Mouse (Mus musculus) cerebellum, adult 2 months (tissue): Measurements from ENCODE around the gene Mrps6. TPM values are rescaled to one million over a fixed set of nuclear protein-coding genes. Genes with fewer than 3 reads are reported as not detected.
A peak's percentile ranks its signal among the peaks of the same experiment; 100 is the strongest.

Experiments used
- DNase-seq, 2 experiments: peaks; one replicate each; pipeline ENCODE4 v3.0.0; 2021
- H3K27ac ChIP-seq: fragments of 200-500 bp; 2 replicates; pipeline ENCODE4 v1.5.1; 2012; ENCODE audit warnings: low read length, control low read depth, inconsistent platforms; ENCODE audit not compliant: insufficient read depth
- H3K27me3 ChIP-seq: fragments of 200-500 bp; 2 replicates; pipeline ENCODE4 v1.6.1; 2012; ENCODE audit warnings: inconsistent platforms, mild to moderate bottlenecking, low read length, moderate library complexity; ENCODE audit not compliant: control insufficient read depth, insufficient read depth
- H3K4me1 ChIP-seq: fragments of 200-500 bp; 2 replicates; pipeline ENCODE4 v1.6.1; 2011; ENCODE audit warnings: low read length; ENCODE audit not compliant: control insufficient read depth, insufficient read depth
- H3K4me3 ChIP-seq: fragments of 200-500 bp; replicated peaks from 2 replicates; pipeline ENCODE3; 2011; ENCODE audit warnings: mild to moderate bottlenecking, low read depth, low read length, control low read depth; ENCODE audit not compliant: insufficient read depth
- CTCF ChIP-seq: fragments of 200-500 bp; IDR thresholded peaks from 2 replicates; pipeline ENCODE4 v1.5.1; 2011; ENCODE audit warnings: low read depth, mild to moderate bottlenecking, control low read depth, low read length, moderate library complexity, borderline replicate concordance; ENCODE audit not compliant: insufficient read depth
- POLR2A ChIP-seq: fragments of 200-500 bp; IDR thresholded peaks from 2 replicates; pipeline ENCODE4 v1.6.1; 2011; ENCODE audit warnings: low read length, control low read depth, borderline replicate concordance; ENCODE audit not compliant: insufficient read depth
- WGBS: fragments of 180-500 bp; shearing (Covaris S2); methylation state at CpG from one replicate; pipeline ENCODE4 v1.1.7; 2018; 5-methylcytosine and 5-hydroxymethylcytosine counted together
- polyA plus RNA-seq: library from polyadenylated mRNA; depleted of rRNA; stranded (reverse); fragments of >200 nt; gene quantifications from 2 replicates; pipeline ENCODE4 v1.2.3, GENCODE M21; 2012

Mrps6 gene
- polyA plus RNA-seq, 1 experiment = 84.1 TPM

GRCm38 (mm10) chr16:92056711-92057110, 1.4 kb upstream of the Mrps6 start:
- peaks cover 6% of the 10 kb centered on the region for H3K4me1 ChIP-seq
- H3K27ac ChIP-seq = no peak overlapping the region
- no peak for DNase-seq
- no peak overlapping the region for H3K4me3 ChIP-seq
- H3K27me3 ChIP-seq = no peaks in the 10 kb centered on the region
- TF ChIP-seq CTCF (no peak), POLR2A (no peak)
- 70% methylated on average over 2 of the region's 2 CpGs for WGBS

DNA sequence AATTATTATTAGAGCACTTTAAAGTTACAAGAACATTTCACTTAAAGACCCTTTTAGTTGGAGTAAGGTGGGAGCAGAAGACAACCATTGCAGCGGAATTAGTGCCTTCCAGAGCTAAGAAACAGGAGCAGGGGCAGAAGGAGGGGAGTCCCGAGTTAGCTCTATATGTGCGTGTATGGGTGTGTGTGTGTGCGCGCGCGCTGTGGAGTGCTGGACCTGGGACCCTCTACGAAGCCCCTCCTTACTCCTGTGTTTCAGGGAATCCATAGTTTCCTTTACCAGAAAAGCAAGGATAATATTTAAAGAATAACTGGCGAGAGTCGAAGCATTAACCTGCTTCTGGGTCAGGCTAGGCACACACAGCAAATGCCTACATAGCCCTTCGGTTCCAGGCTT, 616 bp upstream of the Mrps6 start:
- Histone ChIP-seq H3K27me3 (no peaks in the 10 kb centered on the region), H3K4me3 (peak overlapping the region; percentile 98), H3K27ac (peak overlapping the region; percentile 93), H3K4me1 (peaks cover 6% of the 10 kb centered on the region)
- TF ChIP-seq POLR2A (no peak), CTCF (no peak)
- 6% methylated on average over 11 of the region's 11 CpGs for WGBS
- no peak for DNase-seq

DNA sequence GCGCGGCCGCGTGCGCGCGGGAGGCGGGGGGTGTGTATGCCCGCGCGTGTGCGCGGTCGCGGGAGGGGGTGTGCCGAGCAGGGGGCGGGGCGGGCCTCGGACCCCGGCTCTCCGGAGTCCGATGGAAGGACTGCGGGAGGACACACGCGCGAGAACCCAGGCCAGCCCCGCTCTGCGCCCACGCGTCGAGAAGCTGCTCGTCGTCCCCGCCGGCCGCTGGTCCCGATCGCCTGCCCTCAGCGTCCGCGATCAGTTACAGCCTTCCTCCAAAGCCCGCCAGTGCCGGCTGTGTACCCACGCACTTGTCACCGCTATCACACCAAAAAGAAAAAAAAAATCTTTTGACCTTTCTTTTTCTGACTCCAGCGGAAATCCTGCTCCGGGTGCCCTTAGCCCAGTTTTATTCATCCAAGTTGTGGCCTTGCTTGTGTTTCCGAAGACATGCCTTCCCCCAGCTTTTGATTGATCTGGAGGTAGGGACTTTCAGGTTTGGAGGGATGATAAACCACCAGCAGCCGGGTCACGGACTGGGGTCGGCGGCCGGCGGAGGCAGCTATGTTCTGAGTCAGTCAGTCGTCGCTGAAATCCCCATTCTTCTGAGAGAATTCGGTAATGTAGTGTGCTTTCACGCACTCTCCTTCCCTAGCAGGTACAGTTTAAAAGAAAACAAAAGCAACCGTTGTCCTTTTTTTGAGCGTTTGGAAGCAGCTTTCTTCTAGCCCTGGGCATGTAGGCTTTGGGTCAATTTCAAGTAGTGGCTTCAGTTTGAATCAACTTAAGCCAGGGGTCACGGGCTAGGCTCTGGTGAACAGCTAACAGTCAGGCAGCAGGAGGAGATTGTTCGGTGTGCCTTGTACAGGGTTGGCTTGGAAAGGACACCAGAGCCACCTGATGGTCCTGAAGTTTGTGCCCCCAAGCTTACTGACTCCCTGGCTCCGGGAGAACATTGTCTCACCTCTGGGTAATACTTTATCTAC, 862 bp downstream of the Mrps6 start:
- Histone ChIP-seq H3K4me3 (peak overlapping the region; percentile 98), H3K4me1 (peaks cover 6% of the 10 kb centered on the region), H3K27ac (no peak overlapping the region), H3K27me3 (no peaks in the 10 kb centered on the region)
- no peak for TF ChIP-seq POLR2A
- no peak for TF ChIP-seq CTCF
- no peak for DNase-seq
- WGBS = 5% methylated on average over 57 of the region's 63 CpGs

- H3K27me3 ChIP-seq = no peaks in the 10 kb centered on the region
- peaks cover 6% of the 10 kb centered on the region for H3K4me1 ChIP-seq
- no peak for TF ChIP-seq CTCF
- TF ChIP-seq POLR2A = no peak
- peak overlapping the region; percentile 24 for H3K4me3 ChIP-seq
- H3K27ac ChIP-seq = peak overlapping the region; percentile 17; the same call in 1 of the 2 replicates
- WGBS = 72% methylated on average over 3 of the region's 3 CpGs
- DNase-seq = no peak
These were observed 2.1 kb downstream of the Mrps6 start for GRCm38 (mm10) chr16:92060213-92060612.

- H3K4me1 ChIP-seq = peaks cover 6% of the 10 kb centered on the region
- 82% methylated on average over 7 of the region's 7 CpGs for WGBS
- no peak for TF ChIP-seq POLR2A
- TF ChIP-seq CTCF = no peak
- H3K4me3 ChIP-seq = no peak overlapping the region
- no peaks in the 10 kb centered on the region for H3K27me3 ChIP-seq
- H3K27ac ChIP-seq = no peak overlapping the region
- no peak for DNase-seq
These were observed 3.5 kb downstream of the Mrps6 start for GRCm38 (mm10) chr16:92061586-92061985.

- WGBS = 91% methylated on average over 1 of the region's 1 CpGs
- Histone ChIP-seq H3K27ac (no peak overlapping the region), H3K4me1 (peaks cover 6% of the 10 kb centered on the region), H3K27me3 (no peaks in the 10 kb centered on the region), H3K4me3 (no peak overlapping the region)
- no peak for DNase-seq
- TF ChIP-seq POLR2A = no peak
These were observed 4.8 kb downstream of the Mrps6 start for GRCm38 (mm10) chr16:92062832-92063231.

DNA sequence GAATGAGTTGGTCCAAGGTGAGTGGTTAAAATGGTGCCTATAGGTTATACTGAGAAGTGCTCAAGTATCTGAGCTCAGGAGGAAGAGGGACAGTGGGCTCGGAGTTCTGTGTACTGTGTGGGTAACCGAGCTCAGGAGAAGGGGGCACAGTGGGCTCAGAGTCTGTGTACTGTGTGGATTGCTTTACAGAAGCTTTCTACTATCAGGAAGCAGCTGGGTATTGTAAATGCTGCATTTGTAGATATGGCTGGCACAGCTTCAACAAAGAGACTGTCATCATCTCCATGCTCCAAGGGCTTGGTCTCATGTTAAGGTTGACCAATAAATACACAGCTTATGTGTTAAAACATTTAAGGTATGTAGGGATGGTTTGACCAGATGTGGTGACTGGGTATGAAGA, 6.7 kb downstream of the Mrps6 start:
- TF ChIP-seq POLR2A = no peak
- no peak for TF ChIP-seq CTCF
- Histone ChIP-seq H3K4me3 (no peak overlapping the region), H3K27me3 (no peaks in the 10 kb centered on the region), H3K27ac (no peak overlapping the region), H3K4me1 (peaks cover under 1% of the 10 kb centered on the region; the same call in 1 of the 2 replicates)
- WGBS = 93% methylated on average over 2 of the region's 2 CpGs
- DNase-seq = no peak

DNA sequence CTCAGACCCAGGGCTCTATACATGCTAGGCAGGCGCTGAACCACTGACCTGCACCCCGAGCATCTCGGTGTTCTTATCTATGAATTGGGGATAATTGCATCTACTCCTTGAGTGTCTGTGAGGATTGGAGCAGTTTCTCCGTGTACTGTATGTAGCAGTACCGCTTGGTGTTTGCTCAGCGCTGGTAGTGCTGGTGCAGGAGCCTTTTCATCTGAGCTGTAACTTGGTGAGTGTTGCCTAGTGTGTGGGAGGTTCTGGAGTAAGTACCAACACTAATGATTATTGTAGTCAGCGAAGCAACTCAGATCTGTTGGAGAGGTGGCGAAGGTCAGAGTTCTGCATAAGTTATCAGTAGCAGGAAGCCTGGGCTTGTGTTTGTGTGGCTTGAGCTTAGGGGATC, 12.3 kb downstream of the Mrps6 start:
- TF ChIP-seq CTCF (no peak), POLR2A (no peak)
- Histone ChIP-seq H3K27me3 (no peaks in the 10 kb centered on the region), H3K27ac (no peak overlapping the region), H3K4me1 (no peaks in the 10 kb centered on the region), H3K4me3 (no peak overlapping the region)
- 95% methylated on average over 8 of the region's 8 CpGs for WGBS
- DNase-seq = no peak
